11 mouse cellular contexts compared by ENCODE assay signal in genomic region chr11:97098791-97099190, GRCm38 (mm10). TPM values are rescaled to one million over a fixed set of nuclear protein-coding genes. Genes with fewer than 3 reads are reported as not detected.
DNase-seq lines count a peak whose midpoint lies in the region; ATAC-seq and TF ChIP-seq lines count a peak whose summit lies in the region.
"Had no signal": no experiment of that assay in that cellular context is flagged by ENCODE, and none has a peak within 500 bp of the region (broad histone marks: within the 10 kb centered on the region; RNA-seq: fewer than 3 reads in every experiment).

No protein-coding gene starts in this region.

- no peak for TF ChIP-seq EP300 in ES-Bruce4 (IDR thresholded peaks at IDR 0.05; ENCODE audit: insufficient read depth, low read depth, low read length)

- peak overlapping the region; percentile 12 for H3K4me3 ChIP-seq in ES-Bruce4 (ENCODE audit: low read depth, low read length)
- H3K4me3 ChIP-seq in embryonic facial prominence, embryonic 10.5 days: peak overlapping the region; percentile 2; the same call in 1 of the 2 replicates
- H3K4me3 ChIP-seq in heart, embryonic 16.5 days (ENCODE audit: low read length): peak overlapping the region; percentile 12
- no peak overlapping the region for H3K4me3 ChIP-seq in forebrain, embryonic 16.5 days (replicated peaks; ENCODE audit: low read length)
- no peak overlapping the region for H3K4me3 ChIP-seq in forebrain, embryonic 12.5 days (replicated peaks)
- H3K4me3 ChIP-seq: forebrain, embryonic 10.5 days had no signal

- 24% methylated on average over 18 of the region's 18 CpGs for whole genome bisulfite sequencing in embryonic facial prominence, embryonic 10.5 days
- whole genome bisulfite sequencing in heart, embryonic 16.5 days: 17% methylated on average over 18 of the region's 18 CpGs
- WGBS in forebrain, embryonic 16.5 days: 21% methylated on average over 18 of the region's 18 CpGs
- 28% methylated on average over 18 of the region's 18 CpGs for WGBS in forebrain, embryonic 12.5 days

- no peak for DNase-seq in embryonic facial prominence, embryonic 10.5 days (ENCODE audit: low spot score)
- DNase-seq in kidney, postnatal 36 days: peak; percentile 69 to 74
- DNase-seq in cerebellum, adult 9-11 months: no peak
- DNase-seq: cerebellum, adult 11-12 months; midbrain, embryonic 14.5 days had no signal

- H3K4me1 ChIP-seq in ES-Bruce4 (ENCODE audit: control insufficient read depth, insufficient read depth, low read length): no peaks in the 10 kb centered on the region
- peaks cover 8% of the 10 kb centered on the region for H3K4me1 ChIP-seq in embryonic facial prominence, embryonic 10.5 days
- H3K4me1 ChIP-seq in heart, embryonic 16.5 days (ENCODE audit: control insufficient read depth, insufficient read depth, low read length): no peaks in the 10 kb centered on the region
- no peaks in the 10 kb centered on the region for H3K4me1 ChIP-seq in forebrain, embryonic 16.5 days (replicated peaks; ENCODE audit: control insufficient read depth, insufficient read depth, low read length)
- H3K4me1 ChIP-seq in forebrain, embryonic 12.5 days: 0 out of 2 replicates have a peak, but pooled peaks cover 3% of the 10 kb centered on the region

- no peak for ATAC-seq in heart, embryonic 16.5 days (replicated peaks; ENCODE audit: extremely low read depth, insufficient read depth, low FRiP score)
- ATAC-seq in forebrain, embryonic 16.5 days: no peak
- no peak for ATAC-seq in megakaryocyte progenitor cell, adult 5-6 weeks (replicated peaks; ENCODE audit: poor library complexity)
- ATAC-seq in forebrain, embryonic 12.5 days (ENCODE audit: low FRiP score): no peak

- no peak overlapping the region for H3K27ac ChIP-seq in ES-Bruce4 (ENCODE audit: insufficient read depth, low read length)
- no peak overlapping the region for H3K27ac ChIP-seq in embryonic facial prominence, embryonic 10.5 days (replicated peaks)
- no peak overlapping the region for H3K27ac ChIP-seq in heart, embryonic 16.5 days (ENCODE audit: low read length)
- no peak overlapping the region for H3K27ac ChIP-seq in forebrain, embryonic 16.5 days (ENCODE audit: low read length)
- H3K27ac ChIP-seq in forebrain, embryonic 12.5 days: no peak overlapping the region
- H3K27ac ChIP-seq: forebrain, embryonic 10.5 days had no signal

- no peaks in the 10 kb centered on the region for H3K36me3 ChIP-seq in ES-Bruce4 (ENCODE audit: control insufficient read depth, insufficient read depth, low read length, poor library complexity, severe bottlenecking)
- H3K36me3 ChIP-seq in embryonic facial prominence, embryonic 10.5 days (replicated peaks): no peaks in the 10 kb centered on the region
- H3K36me3 ChIP-seq in heart, embryonic 16.5 days (ENCODE audit: control insufficient read depth, insufficient read depth): no peaks in the 10 kb centered on the region
- no peaks in the 10 kb centered on the region for H3K36me3 ChIP-seq in forebrain, embryonic 16.5 days (ENCODE audit: control insufficient read depth, insufficient read depth)
- H3K36me3 ChIP-seq in forebrain, embryonic 12.5 days (replicated peaks): no peaks in the 10 kb centered on the region
- H3K36me3 ChIP-seq: forebrain, embryonic 10.5 days had no signal

- H3K4me2 ChIP-seq in heart, embryonic 16.5 days (ENCODE audit: low read depth, low read length): peak overlapping the region; percentile 32
- no peak overlapping the region for H3K4me2 ChIP-seq in forebrain, embryonic 16.5 days (ENCODE audit: low read length)
- H3K4me2 ChIP-seq in forebrain, embryonic 12.5 days: no peak overlapping the region

- H3K9ac ChIP-seq in ES-Bruce4 (ENCODE audit: low read depth, poor library complexity, severe bottlenecking): 0 out of 2 replicates have a peak overlapping the region, but pooled peaks have one; percentile 12
- H3K9ac ChIP-seq in heart, embryonic 16.5 days (ENCODE audit: low read length): no peak overlapping the region
- H3K9ac ChIP-seq in forebrain, embryonic 16.5 days (replicated peaks; ENCODE audit: low read depth, low read length): no peak overlapping the region
- no peak overlapping the region for H3K9ac ChIP-seq in forebrain, embryonic 12.5 days

- H3K9me3 ChIP-seq in ES-Bruce4 (replicated peaks; ENCODE audit: control insufficient read depth, insufficient read depth, low read length, poor library complexity, severe bottlenecking): no peaks in the 10 kb centered on the region
- H3K9me3 ChIP-seq in embryonic facial prominence, embryonic 10.5 days: no peaks in the 10 kb centered on the region
- no peaks in the 10 kb centered on the region for H3K9me3 ChIP-seq in heart, embryonic 16.5 days (replicated peaks; ENCODE audit: control insufficient read depth, low read length)
- H3K9me3 ChIP-seq in forebrain, embryonic 16.5 days (ENCODE audit: control insufficient read depth, low read length): no peaks in the 10 kb centered on the region
- H3K9me3 ChIP-seq in forebrain, embryonic 12.5 days: no peaks in the 10 kb centered on the region
- H3K9me3 ChIP-seq: forebrain, embryonic 10.5 days had no signal

- TF ChIP-seq CTCF in ES-Bruce4 (IDR thresholded peaks at IDR 0.05; ENCODE audit: low read depth, low read length): no peak

- no peaks in the 10 kb centered on the region for H3K27me3 ChIP-seq in ES-Bruce4 (ENCODE audit: control insufficient read depth, insufficient read depth, low read length, poor library complexity, severe bottlenecking)
- H3K27me3 ChIP-seq in embryonic facial prominence, embryonic 10.5 days (replicated peaks; ENCODE audit: low read depth, poor library complexity, severe bottlenecking): peaks cover 55% of the 10 kb centered on the region
- peaks cover 26% of the 10 kb centered on the region for H3K27me3 ChIP-seq in heart, embryonic 16.5 days (ENCODE audit: control insufficient read depth, insufficient read depth, low read length)
- H3K27me3 ChIP-seq in forebrain, embryonic 16.5 days (replicated peaks; ENCODE audit: control insufficient read depth, insufficient read depth, low read length): 0 out of 2 replicates have a peak, but pooled peaks cover 2% of the 10 kb centered on the region
- H3K27me3 ChIP-seq in forebrain, embryonic 12.5 days: peaks cover 37% of the 10 kb centered on the region

- TF ChIP-seq POLR2A in ES-Bruce4 (IDR thresholded peaks at IDR 0.05; ENCODE audit: insufficient read depth, low read length): no peak

RNA-seq across cellular contexts. Expression of gene Tbx21, which starts 16.3 kb away (rescaled TPM):
- polyA plus RNA-seq in ES-Bruce4 (2011; ENCODE audit: insufficient read depth, insufficient read length, low read depth, missing spikeins): 0.24 TPM in 1 of 2 replicates, not detected in the other
- polyA plus RNA-seq in embryonic facial prominence, embryonic 10.5 days (2016; fragmentation: Nextera tagmentation; extraction: Ambion mirVana): 0.11 and 0.17 TPM in 2 replicates
- 0.41 and 0.46 TPM in 2 replicates for polyA plus RNA-seq in heart, embryonic 16.5 days (2015; fragmentation: Nextera tagmentation; extraction: Ambion mirVana)
- polyA plus RNA-seq in forebrain, embryonic 16.5 days (2015; fragmentation: Nextera tagmentation; extraction: Ambion mirVana): 0.35 and 0.38 TPM in 2 replicates
- total RNA-seq in megakaryocyte progenitor cell, adult 5-6 weeks (2015): not detected in 2 replicates
- not detected in 2 replicates for total RNA-seq in megakaryocyte progenitor cell, adult 5-6 weeks (2017)
- polyA plus RNA-seq in forebrain, embryonic 12.5 days (2016; fragmentation: Nextera tagmentation; extraction: Ambion mirVana): 0.19 and 0.33 TPM in 2 replicates

RNA-seq across cellular contexts. Expression of gene Osbpl7, which starts 48.4 kb away (rescaled TPM):
- 8.3 and 9.1 TPM in 2 replicates for polyA plus RNA-seq in ES-Bruce4 (2011; ENCODE audit: insufficient read depth, insufficient read length, low read depth, missing spikeins)
- 9.7 and 10.0 TPM in 2 replicates for polyA plus RNA-seq in embryonic facial prominence, embryonic 10.5 days (2016; fragmentation: Nextera tagmentation; extraction: Ambion mirVana)
- 5.5 and 5.6 TPM in 2 replicates for polyA plus RNA-seq in heart, embryonic 16.5 days (2015; fragmentation: Nextera tagmentation; extraction: Ambion mirVana)
- polyA plus RNA-seq in forebrain, embryonic 16.5 days (2015; fragmentation: Nextera tagmentation; extraction: Ambion mirVana): 11.0 and 13.1 TPM in 2 replicates
- 8.5 and 9.7 TPM in 2 replicates for total RNA-seq in megakaryocyte progenitor cell, adult 5-6 weeks (2015)
- total RNA-seq in megakaryocyte progenitor cell, adult 5-6 weeks (2017): 8.3 and 10.5 TPM in 2 replicates
- 8.2 and 8.7 TPM in 2 replicates for polyA plus RNA-seq in forebrain, embryonic 12.5 days (2016; fragmentation: Nextera tagmentation; extraction: Ambion mirVana)

RNA-seq across cellular contexts. Expression of gene Tbkbp1, which starts 52.5 kb away (rescaled TPM):
- polyA plus RNA-seq in ES-Bruce4 (2011; ENCODE audit: insufficient read depth, insufficient read length, low read depth, missing spikeins): 5.4 and 6.1 TPM in 2 replicates
- 4.7 and 5.1 TPM in 2 replicates for polyA plus RNA-seq in embryonic facial prominence, embryonic 10.5 days (2016; fragmentation: Nextera tagmentation; extraction: Ambion mirVana)
- 3.8 and 4.3 TPM in 2 replicates for polyA plus RNA-seq in heart, embryonic 16.5 days (2015; fragmentation: Nextera tagmentation; extraction: Ambion mirVana)
- polyA plus RNA-seq in forebrain, embryonic 16.5 days (2015; fragmentation: Nextera tagmentation; extraction: Ambion mirVana): 5.7 and 6.0 TPM in 2 replicates
- 3.6 and 4.1 TPM in 2 replicates for total RNA-seq in megakaryocyte progenitor cell, adult 5-6 weeks (2015)
- total RNA-seq in megakaryocyte progenitor cell, adult 5-6 weeks (2017): 2.5 and 5.8 TPM in 2 replicates
- 5.7 and 6.5 TPM in 2 replicates for polyA plus RNA-seq in forebrain, embryonic 12.5 days (2016; fragmentation: Nextera tagmentation; extraction: Ambion mirVana)

RNA-seq across cellular contexts. Expression of gene Mrpl10, which starts 57.4 kb away (rescaled TPM):
- 62.6 and 67.1 TPM in 2 replicates for polyA plus RNA-seq in ES-Bruce4 (2011; ENCODE audit: insufficient read depth, insufficient read length, low read depth, missing spikeins)
- 86.6 and 89.9 TPM in 2 replicates for polyA plus RNA-seq in embryonic facial prominence, embryonic 10.5 days (2016; fragmentation: Nextera tagmentation; extraction: Ambion mirVana)
- polyA plus RNA-seq in heart, embryonic 16.5 days (2015; fragmentation: Nextera tagmentation; extraction: Ambion mirVana): 66.9 and 67.5 TPM in 2 replicates
- 54.3 and 56.2 TPM in 2 replicates for polyA plus RNA-seq in forebrain, embryonic 16.5 days (2015; fragmentation: Nextera tagmentation; extraction: Ambion mirVana)
- 32.1 and 34.0 TPM in 2 replicates for total RNA-seq in megakaryocyte progenitor cell, adult 5-6 weeks (2015)
- 19.7 and 24.5 TPM in 2 replicates for total RNA-seq in megakaryocyte progenitor cell, adult 5-6 weeks (2017)
- 64.0 and 65.8 TPM in 2 replicates for polyA plus RNA-seq in forebrain, embryonic 12.5 days (2016; fragmentation: Nextera tagmentation; extraction: Ambion mirVana)

RNA-seq across cellular contexts. Expression of gene Lrrc46, which starts 57.6 kb away (rescaled TPM):
- polyA plus RNA-seq in ES-Bruce4 (2011; ENCODE audit: insufficient read depth, insufficient read length, low read depth, missing spikeins): 1.5 and 2.4 TPM in 2 replicates
- polyA plus RNA-seq in embryonic facial prominence, embryonic 10.5 days (2016; fragmentation: Nextera tagmentation; extraction: Ambion mirVana): 1.2 TPM in 2 replicates
- 1.1 and 2.0 TPM in 2 replicates for polyA plus RNA-seq in heart, embryonic 16.5 days (2015; fragmentation: Nextera tagmentation; extraction: Ambion mirVana)
- polyA plus RNA-seq in forebrain, embryonic 16.5 days (2015; fragmentation: Nextera tagmentation; extraction: Ambion mirVana): 3.0 and 3.1 TPM in 2 replicates
- 0.64 and 0.69 TPM in 2 replicates for total RNA-seq in megakaryocyte progenitor cell, adult 5-6 weeks (2015)
- not detected in 2 replicates for total RNA-seq in megakaryocyte progenitor cell, adult 5-6 weeks (2017)
- polyA plus RNA-seq in forebrain, embryonic 12.5 days (2016; fragmentation: Nextera tagmentation; extraction: Ambion mirVana): 2.3 and 3.2 TPM in 2 replicates

Comparison
In these comparisons a context has a peak if more than half of its experiments do, and no peak if none do; other contexts are left out.
1. H3K4me3 ChIP-seq: peak in ES-Bruce4 (single experiment), embryonic facial prominence, embryonic 10.5 days (single experiment) and heart, embryonic 16.5 days (single experiment); none in forebrain, embryonic 16.5 days (single experiment) and forebrain, embryonic 12.5 days (single experiment).
2. DNase-seq: peak in kidney, postnatal 36 days (2 of 2); none in embryonic facial prominence, embryonic 10.5 days (single experiment) and cerebellum, adult 9-11 months (single experiment).